Mouse (Mus musculus): Measurements from ENCODE around the gene Cep164. TPM values are rescaled to one million over a fixed set of nuclear protein-coding genes. Genes with fewer than 3 reads are reported as not detected.

The Cep164 gene
- total RNA-seq, 2 experiments from 2014 or later, result 10.5 to 10.9 TPM

DNA sequence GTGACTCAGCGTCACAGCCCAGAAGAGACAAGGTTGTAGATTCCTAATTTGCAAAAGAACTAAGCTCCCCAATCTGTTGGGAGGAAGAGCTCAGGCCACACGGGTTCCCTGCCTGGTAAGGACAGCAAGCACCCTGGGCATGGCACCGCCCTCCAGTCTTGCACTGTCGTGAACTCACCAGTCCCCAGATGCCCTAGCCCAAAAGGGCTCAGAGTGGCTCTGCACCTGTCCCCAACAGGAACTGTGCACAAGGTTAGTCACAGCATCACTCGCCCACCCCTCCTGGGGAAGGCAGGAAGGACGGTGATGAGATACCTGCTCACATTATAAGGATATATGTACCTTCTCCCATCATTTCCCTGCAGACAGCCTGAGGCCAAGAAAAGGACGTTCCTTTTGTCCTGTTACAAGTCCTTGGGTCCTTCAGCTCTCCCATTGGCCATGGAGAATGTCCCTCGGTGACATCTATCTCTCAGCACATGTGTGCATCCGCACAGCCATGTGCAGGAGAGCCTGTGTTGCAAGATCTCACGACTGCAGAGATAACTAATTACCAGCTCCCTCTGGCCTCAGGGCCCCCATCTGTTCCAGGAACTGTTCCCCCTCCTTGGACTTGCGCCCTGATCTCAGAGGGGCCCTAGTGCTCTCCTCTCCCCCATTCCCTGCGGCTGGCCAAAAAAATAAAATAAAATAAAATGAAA is 89.3 kb downstream of the Cep164 start:
- DNase-seq (ENCODE audit: low spot score in 2 of 2), result no peak
- intact Hi-C loops (cut with DNase I), result no loop called here

- intact Hi-C loops (cut with DNase I), result no loop called here
- no peak for DNase-seq (ENCODE audit: low spot score in 2 of 2)
Measured at GRCm38 (mm10) chr9:45733246-45733645, 95.2 kb downstream of the Cep164 start.

DNA sequence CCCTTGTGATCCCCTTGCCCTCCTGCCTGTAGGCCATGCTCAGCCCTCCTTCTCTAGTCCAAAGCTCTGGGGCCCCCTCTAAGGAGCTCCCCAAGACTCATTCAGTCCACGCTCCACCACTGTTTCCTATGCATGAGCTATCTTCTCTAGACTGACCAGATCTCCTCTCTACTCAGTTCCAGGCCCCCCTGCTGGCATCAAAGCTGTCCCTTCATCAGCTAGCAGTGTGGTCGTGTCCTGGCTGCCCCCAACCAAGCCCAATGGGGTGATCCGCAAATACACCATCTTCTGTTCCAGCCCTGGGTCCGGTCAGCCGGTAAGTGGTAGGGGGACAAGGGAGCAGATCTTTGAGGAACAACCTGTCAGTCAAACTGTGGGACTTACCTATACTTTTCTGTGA is 96.6 kb downstream of the Cep164 start:
- no peak for DNase-seq (ENCODE audit: low spot score in 2 of 2)
- intact Hi-C loops (cut with DNase I), result no loop called here

- DNase-seq (ENCODE audit: low spot score in 2 of 2), result no peak
- intact Hi-C loops (cut with DNase I), result no loop called here
Measured at GRCm38 (mm10) chr9:45719997-45720396, 108.5 kb downstream of the Cep164 start.

Other genes with a start within 250 kb of the Cep164 start
- 10 to 100 TPM; 94.6 to 96.2 TPM for gene Bace1, start 9.9 kb upstream of the Cep164 start, total RNA-seq (2021)
- gene Pcsk7, start 77.8 kb upstream of the Cep164 start, total RNA-seq (2021), result 10 to 100 TPM; 22.3 to 25.0 TPM
- 10 to 100 TPM; 70.9 to 77.5 TPM for gene Rnf214, start 78.2 kb upstream of the Cep164 start, total RNA-seq (2021)
- gene Tagln, start 107.4 kb upstream of the Cep164 start, total RNA-seq (2021), result 10 to 100 TPM in 1 of 2 experiments, 1 to 10 TPM in 1; 9.3 to 12.7 TPM
- 10 to 100 TPM; 85.2 to 91.7 TPM for gene Sidt2, start 126.6 kb upstream of the Cep164 start, total RNA-seq (2021)
- gene Pafah1b2, start 184.0 kb upstream of the Cep164 start, total RNA-seq (2021), result 100 to 1,000 TPM; 203 to 206 TPM
- gene Sik3, start 184.1 kb upstream of the Cep164 start, total RNA-seq (2021), result 100 to 1,000 TPM; 114 to 121 TPM

Data from left cerebral cortex, postnatal 25 days (tissue).